Mouse (Mus musculus) heart, postnatal 0 days (tissue): ENCODE measurements around the gene Cog7.

Source experiments
- CTCF ChIP-seq: IDR thresholded peaks from 2 replicates; pipeline ENCODE4 v1.5.1; 2016; ENCODE audit warnings: antibody characterized with exemption, control low read depth, low read depth
- EP300 ChIP-seq: IDR thresholded peaks from 2 replicates; pipeline ENCODE4 v1.6.1; 2016; ENCODE audit warnings: antibody characterized with exemption, low read depth

- TF ChIP-seq CTCF (no peak), EP300 (no peak)
Measured at GRCm38 (mm10) chr7:121842234-121842633, 139.3 kb downstream of the Cog7 start.
